Mouse (Mus musculus): ENCODE results near the gene Inha.

- no peak for TF ChIP-seq GATA1 (IDR thresholded peaks at IDR 0.05; ENCODE audit: borderline replicate concordance, low read length)
- TF ChIP-seq FLI1 (IDR thresholded peaks at IDR 0.05; ENCODE audit: low read length) = no peak
Observed at GRCm38 (mm10) chr1:75541496-75541895, 34.6 kb downstream of the Inha start.

Measured in megakaryocyte, embryonic 14.5 days (primary cell).